Mouse (Mus musculus): ENCODE measurements at regions not wholly inside any gene's neighbourhood (a gene's known extent, or its start where the extent isn't known, plus 50 kb on each side); places are given as distances from the start of the nearest gene placed in this dataset.
"Not testable (repeated sequence)": the region's sequence is repeated elsewhere in the genome, so short reads cannot be mapped to it uniquely, and the experiment has no call there.

DNA sequence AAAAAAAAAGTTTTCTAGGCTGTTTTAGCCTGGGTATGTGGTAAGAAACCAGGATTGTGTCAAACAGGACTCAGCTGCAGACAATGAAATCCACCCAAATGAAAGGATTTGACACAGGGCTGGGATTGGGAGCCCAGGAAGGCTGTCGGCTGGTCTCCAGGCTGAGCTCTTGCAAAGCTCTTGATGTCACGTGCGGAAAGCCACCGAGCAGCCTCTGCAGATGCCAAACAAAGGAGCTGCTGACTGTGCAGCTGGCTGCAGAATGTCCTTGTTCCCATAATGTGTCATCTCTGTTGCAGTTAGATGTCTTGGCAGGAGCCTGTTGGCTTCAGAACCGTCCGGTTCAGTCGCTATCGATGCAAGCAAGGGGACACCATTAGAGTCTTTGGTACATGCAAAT, 56.1 kb downstream of the Bbs10 start:
- no peak for DNase-seq (ENCODE audit: low spot score)

DNA sequence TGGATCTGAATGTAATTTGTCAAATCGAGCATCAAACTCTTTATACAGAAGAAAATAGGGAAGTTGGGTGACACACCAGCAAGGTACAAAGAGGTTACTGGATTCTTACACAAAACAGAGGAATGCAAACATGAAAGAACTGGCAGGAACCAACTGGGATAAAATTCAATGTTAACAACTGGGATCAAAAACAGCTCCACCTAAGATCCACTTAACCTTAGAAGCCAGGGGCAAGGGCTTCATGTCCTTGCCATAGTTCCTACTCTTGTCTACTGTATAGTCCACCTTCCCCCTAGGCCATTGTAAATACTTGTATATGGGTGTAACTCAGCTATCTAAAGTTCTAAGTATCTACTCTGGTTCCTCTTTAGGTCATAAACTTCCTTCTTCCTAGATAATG, 59.9 kb downstream of the Bbs10 start:
- DNase-seq (ENCODE audit: low spot score): not testable (repeated sequence)

DNA sequence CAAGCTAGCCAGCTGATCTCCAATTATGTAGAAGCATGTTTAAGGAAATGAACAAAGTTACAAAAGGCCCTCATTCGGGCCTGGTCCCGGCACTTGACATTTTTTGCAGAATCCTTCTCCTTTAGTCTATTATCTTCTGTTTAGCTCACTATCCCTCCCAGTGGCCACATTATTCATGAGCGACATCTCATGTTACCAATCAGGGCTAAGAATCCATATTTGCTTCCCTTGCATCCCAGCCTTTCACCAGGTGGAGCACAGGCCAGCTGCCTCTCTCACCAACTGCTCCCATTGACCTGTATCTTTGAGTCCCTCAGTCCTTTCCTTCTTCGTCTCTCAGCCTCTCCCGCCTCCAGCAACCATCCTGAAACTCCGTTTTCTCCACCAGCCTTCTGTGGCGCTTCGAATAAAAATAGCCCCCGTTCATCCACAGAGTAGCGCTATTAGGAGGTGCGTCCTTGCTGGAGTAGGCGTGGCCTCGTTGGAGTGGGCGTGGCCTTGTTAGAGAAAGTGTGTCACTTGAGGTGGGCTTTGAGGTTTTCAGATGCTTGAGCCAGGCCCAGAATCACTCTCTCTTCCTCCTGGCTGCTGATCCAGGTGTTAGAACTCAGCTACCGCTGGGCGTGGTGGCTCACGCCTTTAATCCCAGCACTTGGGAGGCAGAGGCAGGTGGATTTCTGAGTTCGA, 63.4 kb downstream of the Bbs10 start:
- DNase-seq (ENCODE audit: low spot score): no peak

DNA sequence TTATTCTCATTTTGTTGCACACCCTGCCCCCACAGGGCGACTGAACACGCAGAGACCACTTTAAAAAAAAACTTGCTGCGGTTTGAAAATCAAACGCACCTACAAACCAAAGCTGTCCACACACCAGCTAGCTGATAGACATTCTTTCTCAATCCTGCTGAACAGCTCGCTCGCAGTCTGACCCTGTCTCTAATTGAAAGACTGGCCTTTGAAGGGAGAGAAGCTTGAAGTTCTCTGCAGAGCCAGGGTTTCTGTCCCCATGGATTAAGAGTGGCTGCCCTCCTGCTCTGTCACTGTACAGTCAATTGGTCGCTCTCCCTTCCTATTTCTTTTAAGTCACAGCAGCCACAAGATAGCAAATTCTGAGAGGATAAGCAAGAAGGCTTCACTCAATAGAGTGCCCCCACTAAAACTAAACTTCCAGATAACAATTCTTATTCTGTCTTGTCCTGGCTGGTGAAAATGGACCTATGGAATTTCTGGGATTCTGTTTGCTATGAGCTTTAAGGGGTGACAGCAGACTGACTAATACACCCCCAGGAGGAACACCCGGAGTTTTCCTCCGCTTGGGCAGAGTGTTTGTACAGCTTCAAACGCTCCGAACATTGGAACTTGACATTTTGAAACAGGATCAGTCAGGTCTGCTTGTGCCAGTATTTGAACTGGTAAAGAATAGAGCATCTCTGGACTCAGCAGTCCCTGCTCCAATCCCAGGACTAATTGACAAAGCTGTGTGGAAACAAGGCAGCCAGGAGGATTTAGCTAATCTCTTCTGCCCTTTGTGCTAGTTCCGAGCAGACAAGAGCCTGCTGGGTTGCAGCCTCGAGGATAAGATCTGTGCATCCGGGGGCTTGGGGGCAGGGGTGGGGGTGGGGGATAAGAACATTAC, 65.5 kb downstream of the Bbs10 start:
- DNase-seq (ENCODE audit: low spot score): no peak

DNA sequence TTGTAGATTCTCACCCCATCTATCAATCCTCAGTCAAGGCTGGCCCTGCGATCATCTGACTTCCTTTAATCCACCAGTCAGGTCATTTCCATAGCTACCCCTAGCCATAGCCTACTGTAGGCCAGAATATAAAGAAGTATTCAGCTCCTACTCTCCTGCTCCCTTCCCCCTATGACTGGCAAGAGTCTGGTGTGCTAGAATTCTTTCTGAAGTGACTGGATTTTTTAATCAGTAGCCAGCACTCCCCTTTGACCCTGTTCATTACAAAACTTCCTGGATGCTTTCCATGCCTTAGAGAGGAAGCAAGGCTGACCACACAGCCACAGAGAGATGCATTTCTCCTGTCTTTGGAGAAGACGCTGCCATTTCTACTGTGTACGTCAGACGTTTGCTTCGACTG, 66.5 kb downstream of the Bbs10 start:
- no peak for DNase-seq (ENCODE audit: low spot score)

DNA sequence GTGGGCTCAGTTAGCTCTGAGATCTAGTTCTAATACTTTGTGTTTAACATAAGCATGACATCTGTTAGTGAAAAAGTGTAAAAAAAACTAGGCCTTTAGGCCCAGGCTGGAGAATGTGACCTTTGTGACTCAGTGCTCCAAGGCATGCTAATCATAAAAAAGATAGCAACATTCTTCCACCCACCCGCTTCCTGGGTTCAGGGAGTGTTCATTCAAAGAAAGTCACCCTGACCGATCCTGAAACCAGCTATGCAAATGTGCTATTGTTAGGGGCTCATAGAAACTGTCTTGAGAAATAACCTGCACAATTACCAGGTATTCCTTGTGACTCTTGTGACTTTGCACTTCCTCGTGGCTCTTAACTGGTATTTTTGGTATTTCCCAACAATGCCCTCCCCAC, 70.6 kb downstream of the Bbs10 start:
- not testable (repeated sequence) for DNase-seq (ENCODE audit: low spot score)

DNA sequence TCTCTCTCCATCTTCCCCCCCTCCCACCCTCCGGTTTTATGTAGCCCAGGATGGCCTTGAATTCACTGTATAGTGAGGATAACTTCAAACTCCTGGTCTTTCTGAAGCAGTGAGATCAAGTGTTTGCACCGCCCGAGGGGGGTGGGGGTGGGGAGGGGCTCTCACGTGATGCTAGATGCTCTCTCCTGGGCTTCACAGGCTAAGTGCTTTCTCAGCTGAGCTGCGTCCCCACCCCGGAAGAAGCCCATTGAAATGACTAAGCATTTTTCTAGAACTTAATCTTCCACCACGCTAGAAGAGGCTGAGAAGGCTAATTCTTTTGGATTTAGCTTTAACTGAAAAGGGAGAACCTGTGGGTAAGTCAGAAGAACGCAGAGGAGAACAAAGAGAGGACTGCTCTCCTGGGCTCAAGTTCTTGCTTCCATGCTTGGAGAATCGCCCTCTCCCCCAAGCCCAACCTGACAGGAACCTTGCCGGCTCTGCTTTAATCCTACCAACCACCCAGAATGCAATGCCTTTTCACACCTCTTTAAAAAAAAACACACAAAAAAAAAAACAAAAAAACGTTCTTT, 79.7 kb downstream of the Bbs10 start:
- DNase-seq (ENCODE audit: low spot score): no peak

DNA sequence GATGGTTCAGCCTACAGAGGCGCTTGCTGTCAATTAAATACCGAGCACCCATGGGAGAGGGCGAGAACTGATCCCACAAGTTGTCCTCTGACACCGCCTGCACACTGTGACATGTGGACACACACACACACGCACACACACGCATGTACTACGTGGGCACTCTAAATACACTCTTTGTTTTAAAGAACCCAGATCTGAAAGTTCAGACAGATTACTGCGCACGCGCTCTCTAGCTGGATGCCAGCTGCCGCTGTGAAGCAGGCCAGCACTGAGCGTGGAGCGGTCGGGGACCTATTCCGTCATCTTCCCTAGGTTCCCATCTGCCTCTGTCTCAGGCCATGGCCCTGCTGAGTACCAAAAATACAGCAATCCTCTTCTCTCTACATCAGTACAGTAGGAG, 83.2 kb downstream of the Bbs10 start:
- no peak for DNase-seq (ENCODE audit: low spot score)

DNA sequence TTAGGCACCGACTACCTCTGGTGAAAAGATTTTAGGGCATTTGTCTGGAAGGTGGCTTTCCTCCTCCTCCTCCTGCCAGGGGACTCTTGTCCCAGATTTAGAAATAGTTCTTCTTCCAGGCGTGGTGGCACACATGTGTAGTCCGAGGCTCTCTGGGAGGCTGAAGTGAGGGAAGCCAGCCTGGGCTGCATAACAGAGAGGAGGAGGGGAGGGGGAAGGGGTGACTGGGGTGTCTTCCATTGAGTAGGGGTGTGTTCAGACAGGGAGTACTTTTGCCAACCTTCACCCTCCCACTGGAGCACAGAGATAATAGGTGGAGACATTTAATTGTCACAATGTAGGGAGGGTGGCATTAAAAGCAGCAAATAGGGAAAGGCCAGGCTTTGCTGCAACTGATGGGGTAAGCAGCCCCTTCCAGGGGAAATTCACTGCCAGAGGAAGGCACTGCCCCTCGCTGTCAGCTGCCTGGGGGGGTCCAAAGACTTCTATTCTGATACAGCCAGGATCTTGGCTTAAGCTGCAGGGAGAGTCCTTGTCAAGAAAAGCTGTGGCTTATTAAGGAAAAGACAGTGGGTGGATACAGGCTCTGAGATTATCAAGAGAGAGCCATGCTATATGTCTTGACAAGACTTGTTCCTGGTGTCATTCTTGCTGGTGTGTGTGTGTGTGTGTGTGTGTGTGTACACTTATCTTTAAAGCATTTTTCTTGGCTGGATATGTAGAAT, 83.9 kb downstream of the Bbs10 start:
- no peak for DNase-seq (ENCODE audit: low spot score)

DNA sequence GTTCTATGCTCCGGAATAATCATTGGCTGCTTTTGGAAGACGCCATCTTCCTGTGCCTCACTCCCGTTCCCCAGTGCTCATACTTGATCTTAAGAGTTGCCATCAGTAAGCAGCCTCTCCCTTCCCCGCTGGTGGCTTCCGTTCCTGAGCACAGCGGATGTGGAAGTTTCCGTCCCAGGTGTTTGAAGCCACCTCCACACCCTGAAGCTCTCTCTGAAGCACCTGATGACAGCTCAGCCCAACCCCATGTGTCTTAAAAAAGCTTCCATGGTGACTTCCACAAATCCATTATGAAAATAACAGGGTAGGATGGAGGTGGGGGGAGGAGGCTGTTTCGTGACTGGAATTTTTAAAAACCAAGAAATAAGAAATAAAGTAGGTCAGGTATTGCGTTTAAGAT, 87.1 kb downstream of the Bbs10 start:
- no peak for DNase-seq (ENCODE audit: low spot score)

DNA sequence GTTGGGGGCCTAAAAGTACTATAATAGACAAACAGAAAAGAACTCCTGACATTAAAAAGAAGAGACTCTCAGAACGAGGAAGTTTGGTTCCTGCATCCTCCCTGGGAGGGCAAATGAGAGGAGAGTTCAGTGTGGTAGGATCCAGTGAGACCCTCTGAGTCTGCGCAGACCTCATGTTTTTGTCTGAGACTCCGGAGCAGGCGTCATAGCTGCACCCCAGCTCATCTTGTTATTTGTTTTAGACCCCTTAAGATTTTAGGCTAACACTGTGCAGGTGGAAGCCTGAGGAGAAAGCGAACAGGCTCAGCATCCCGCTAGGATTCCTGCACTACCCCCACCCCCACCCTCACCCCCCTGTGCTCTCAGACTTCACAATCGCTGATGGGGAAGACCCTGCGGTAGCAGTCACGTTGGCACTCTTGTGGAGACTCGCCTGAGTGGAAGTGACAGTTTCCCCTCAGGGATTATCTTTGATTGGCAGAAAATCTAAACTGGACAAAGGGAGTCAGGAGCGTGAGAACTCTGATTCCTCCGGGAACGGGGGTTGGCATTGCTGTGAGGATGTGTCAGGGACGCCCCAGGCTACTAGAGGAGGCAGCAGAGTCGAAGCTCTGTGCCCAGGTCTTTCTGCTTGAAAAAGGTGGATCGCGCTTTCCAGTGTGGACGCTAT, 85.0 kb upstream of the Nap1l1 start:
- no peak for DNase-seq (ENCODE audit: low spot score)

DNA sequence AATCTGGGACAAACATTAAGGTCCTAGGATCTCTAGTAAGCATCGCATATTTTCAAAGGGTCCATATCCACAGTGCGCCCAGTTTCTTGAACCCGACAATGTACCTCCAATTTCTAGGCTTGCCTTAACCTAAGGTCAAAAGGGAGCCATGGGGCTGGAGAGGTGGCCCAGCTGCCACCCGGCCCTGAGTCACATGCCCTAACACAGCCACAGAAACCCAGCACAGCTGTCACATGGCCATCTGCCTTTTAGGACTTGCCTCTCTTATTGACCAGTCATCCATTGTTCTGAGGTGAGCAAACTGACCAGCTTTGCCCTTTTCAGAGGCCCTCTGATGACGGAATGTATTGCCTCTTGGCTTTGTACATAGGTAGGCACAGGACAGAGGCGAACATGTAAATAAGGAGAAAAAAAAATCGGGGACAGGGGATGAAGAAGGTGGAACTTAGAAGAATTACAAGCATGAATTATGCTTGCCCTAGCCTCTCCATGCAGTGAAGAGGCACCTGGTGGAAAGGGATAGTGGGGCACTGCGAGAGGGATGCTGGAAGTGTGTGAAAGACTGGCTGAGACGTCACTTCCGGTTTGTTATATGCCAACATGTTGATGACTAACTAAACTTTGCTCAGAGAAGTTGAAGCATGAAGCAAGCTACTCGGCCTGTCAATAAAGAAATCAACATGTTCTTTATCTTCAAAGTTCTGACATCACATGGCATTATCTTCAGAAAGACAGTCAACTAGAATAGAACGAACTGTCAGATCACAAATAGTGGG, 84.3 kb upstream of the Nap1l1 start:
- DNase-seq (ENCODE audit: low spot score): no peak

DNA sequence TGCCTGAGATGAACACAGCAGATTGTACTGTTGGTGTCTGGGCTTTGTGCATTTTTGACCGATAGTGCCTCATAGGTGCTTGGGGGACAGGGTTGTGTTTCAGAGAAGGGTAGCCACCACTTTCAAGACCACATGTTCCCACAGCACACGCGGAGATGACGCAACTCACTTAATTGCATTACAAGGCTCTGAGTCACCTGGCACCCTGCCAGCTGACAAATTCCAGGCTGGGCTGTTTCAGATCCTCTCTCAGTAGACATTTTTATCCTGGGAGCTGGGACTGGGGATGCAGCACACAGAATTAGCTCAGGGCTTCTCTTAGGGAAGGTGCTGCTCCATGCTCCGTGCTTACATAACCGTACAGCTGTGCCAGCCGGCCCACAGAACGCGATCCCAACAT, 83.1 kb upstream of the Nap1l1 start:
- peak; percentile 72 for DNase-seq (ENCODE audit: low spot score)

DNA sequence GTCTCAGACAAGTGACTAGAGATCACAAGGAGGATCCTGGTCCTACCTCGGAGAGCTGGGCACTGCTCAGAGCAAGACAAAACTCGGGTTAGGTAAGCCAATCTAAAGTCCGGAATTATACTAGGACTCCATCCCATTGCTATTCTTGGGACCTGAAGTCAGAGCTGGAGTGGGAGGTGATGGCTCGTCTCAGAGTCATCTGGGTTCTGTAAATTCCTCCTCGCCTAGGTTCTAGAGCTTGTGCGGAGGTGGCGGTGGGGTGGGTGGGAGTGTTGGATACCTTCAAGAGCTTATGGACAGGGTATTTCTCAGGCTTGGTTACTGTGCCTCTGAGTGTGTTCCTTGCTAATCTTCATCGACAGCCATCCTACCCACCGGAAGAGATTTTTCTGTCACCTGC, 78.6 kb upstream of the Nap1l1 start:
- DNase-seq (ENCODE audit: low spot score): no peak

DNA sequence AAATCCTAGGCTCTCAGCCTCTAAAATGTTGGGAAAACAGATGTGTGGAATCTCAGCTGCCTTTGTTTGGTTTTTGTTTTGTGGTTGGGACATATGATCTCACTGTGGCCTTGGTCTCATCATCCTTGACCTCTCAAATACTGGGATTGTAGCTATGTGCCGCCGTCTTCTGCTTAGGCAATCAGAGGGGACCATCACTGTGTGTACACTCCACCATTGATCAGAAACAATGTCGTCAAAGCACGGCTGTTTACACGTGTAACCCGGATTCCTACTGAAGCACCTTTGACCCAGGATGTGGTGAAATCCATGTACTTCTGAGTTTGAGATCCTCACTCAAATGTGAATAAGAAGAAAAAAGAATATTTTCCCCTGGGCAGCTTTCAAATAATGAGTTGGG, 68.0 kb upstream of the Nap1l1 start:
- no peak for DNase-seq (ENCODE audit: low spot score)

DNA sequence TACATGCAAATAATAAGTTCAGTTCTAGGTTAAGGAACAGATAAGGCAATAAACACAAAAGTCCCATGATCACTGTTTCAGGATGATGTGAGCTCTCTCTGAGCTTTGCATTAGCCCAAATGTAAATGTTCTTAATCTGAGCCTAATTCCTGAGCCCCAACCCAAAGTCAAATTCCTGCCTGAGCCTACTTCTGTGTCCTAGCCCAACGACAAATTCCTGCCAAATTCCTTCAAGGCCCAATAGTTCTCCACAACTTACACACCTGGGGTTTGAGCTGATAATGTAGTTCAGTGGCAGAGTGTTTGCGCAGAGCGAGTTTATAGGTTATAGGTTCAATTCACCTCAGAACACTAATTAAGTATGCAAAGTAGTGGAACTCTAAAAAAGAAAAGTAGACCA, 64.1 kb upstream of the Nap1l1 start:
- DNase-seq (ENCODE audit: low spot score): no peak

DNA sequence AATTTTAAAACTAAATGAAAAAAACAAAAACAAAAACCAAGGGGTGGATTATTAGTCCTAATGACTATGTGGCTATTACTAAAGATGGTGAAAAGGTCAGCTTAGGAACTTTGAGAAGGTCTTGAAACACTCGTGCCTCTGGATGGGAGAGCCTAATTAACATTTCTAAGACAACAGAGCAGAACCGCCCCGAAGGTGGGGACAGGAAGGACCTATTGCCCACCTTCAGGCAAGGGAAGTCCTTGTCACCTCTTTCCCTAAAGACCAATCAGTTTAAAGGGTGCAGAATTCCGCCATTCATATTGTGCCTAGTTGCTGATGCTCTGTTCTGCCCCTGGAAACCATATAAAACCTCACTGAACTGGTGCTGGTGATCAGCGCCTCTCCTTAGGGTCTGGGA, 63.5 kb upstream of the Nap1l1 start:
- no peak for DNase-seq (ENCODE audit: low spot score)

DNA sequence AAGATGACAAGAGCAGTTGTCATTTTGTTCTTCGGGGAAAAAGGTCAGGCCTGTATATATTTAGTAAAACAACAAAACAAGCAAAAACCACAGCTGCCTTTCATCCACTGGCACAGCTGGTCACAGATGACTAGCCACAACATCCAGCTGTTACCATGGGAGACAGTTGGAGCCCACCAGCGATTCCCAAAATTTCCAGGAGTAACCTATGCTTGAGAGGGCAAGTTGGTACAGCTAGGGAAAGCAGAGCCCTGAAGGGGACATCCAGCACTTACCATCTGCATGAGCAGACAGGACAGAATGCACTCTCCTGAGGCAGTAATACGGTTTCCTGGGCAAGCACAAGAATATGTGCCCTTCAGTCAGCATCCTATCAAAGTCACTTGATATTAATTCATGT, 62.9 kb upstream of the Nap1l1 start:
- no peak for DNase-seq (ENCODE audit: low spot score)

DNA sequence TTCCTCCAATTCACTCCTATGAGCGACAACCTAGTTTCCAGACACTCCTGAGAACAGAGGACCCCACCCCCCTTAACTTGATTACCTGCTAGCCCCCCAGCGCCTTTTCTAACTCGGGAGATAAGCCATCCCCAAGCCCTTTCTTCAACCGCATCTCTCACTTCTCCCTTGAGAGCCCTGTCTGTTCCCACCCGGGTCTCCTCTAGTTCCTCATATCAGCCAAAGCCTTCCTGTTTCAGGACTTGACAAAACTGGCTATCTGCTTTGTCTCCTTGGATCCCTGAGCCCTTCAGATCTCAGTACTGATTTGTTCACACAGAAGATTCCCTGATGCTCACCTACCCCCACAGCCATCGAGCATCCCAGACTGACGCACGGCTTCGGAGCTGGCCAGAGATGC, 61.5 kb upstream of the Nap1l1 start:
- DNase-seq (ENCODE audit: low spot score): no peak

DNA sequence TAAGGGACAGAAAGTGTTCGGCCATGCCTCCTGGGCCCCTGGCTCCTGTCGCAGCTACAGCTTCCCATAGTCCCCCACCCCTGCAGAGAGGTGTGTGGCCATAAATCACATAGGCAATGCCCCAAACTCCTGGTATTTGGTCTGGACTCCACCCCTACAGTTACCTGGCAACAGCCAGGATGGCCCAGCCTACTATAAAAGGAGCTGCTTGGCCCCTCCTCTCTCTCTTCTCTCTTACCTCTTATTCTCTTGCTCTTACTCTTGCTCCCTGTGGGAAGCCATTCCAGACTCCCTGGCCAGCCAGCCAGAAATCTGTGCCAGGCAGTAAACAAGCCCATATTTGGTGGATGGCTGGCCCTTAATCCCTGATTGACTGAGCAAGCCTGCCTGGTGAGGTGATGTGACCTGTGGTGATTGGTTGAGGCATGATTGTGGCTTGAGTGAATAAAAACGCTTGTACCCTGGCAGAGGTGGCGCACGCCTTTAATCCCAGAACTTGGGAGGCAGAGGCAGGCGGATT, 56.4 kb upstream of the Nap1l1 start:
- DNase-seq (ENCODE audit: low spot score): no peak

Measured in gastrocnemius, adult 18-20 months (tissue).